Mouse (Mus musculus) myocyte (in vitro differentiated cells): ENCODE data around the gene Samsn1. TPM values are rescaled to one million over a fixed set of nuclear protein-coding genes. Genes with fewer than 3 reads are reported as not detected.

ENCODE experiments used
- H3K27me3 ChIP-seq: one replicate; pipeline ENCODE4 v1.6.1; 2011; ENCODE audit not compliant: control insufficient read depth, insufficient read depth, insufficient read length
- H3K36me3 ChIP-seq: one replicate; pipeline ENCODE4 v1.6.1; 2011; ENCODE audit not compliant: control insufficient read depth, insufficient read depth
- H3K4me2 ChIP-seq: one replicate; pipeline ENCODE4 v1.6.1; 2011; ENCODE audit warnings: low read depth, control low read depth
- H3K4me3 ChIP-seq: one replicate; pipeline ENCODE4 v1.5.1; 2011; ENCODE audit warnings: mild to moderate bottlenecking, control low read depth, moderate library complexity
- H3K79me2 ChIP-seq: one replicate; pipeline ENCODE4 v1.6.1; 2011; ENCODE audit not compliant: control insufficient read depth, insufficient read depth
- H3ac ChIP-seq: one replicate; pipeline ENCODE4 v1.6.1; 2011; ENCODE audit not compliant: control insufficient read depth, insufficient read length
- CEBPB ChIP-seq: IDR thresholded peaks from 2 replicates; pipeline ENCODE4 v1.6.1; 2011; ENCODE audit warnings: mild to moderate bottlenecking, moderate library complexity; ENCODE audit not compliant: poor library complexity, insufficient read depth, severe bottlenecking
- E2F4 ChIP-seq: IDR thresholded peaks from one replicate; pipeline ENCODE4 v1.6.1; 2011; ENCODE audit warnings: mild to moderate bottlenecking, control low read depth, moderate library complexity; ENCODE audit not compliant: insufficient read depth
- MAX ChIP-seq: IDR thresholded peaks from one replicate; pipeline ENCODE4 v1.6.1; 2011; ENCODE audit warnings: low read depth, mild to moderate bottlenecking, control low read depth
- MYOD1 ChIP-seq, 3 experiments: IDR thresholded peaks; one replicate each; pipeline ENCODE4 v1.6.1; 2011; ENCODE audit warnings: control low read depth in 2 of 3, low read depth in 2 of 3, mild to moderate bottlenecking in 2 of 3, moderate library complexity in 1 of 3; ENCODE audit not compliant: insufficient read length in 2 of 3, control insufficient read depth in 1 of 3
- MYOG ChIP-seq, 3 experiments: IDR thresholded peaks; one replicate each; pipeline ENCODE4 v1.6.1; 2011; ENCODE audit warnings: control low read depth in 2 of 3, low read depth in 2 of 3, mild to moderate bottlenecking in 2 of 3; ENCODE audit not compliant: insufficient read length in 2 of 3, control insufficient read depth in 1 of 3, insufficient read depth in 1 of 3
- POLR2A ChIP-seq: IDR thresholded peaks from one replicate; pipeline ENCODE4 v1.6.1; 2011; ENCODE audit warnings: low read depth, mild to moderate bottlenecking, control low read depth, moderate library complexity; ENCODE audit not compliant: insufficient read length
- POLR2AphosphoS2 ChIP-seq: IDR thresholded peaks from one replicate; pipeline ENCODE4 v1.6.1; 2011; ENCODE audit warnings: low read depth, control low read depth; ENCODE audit not compliant: insufficient read length
- REST ChIP-seq: IDR thresholded peaks from one replicate; pipeline ENCODE4 v1.6.1; 2011; ENCODE audit warnings: mild to moderate bottlenecking, control low read depth, moderate library complexity; ENCODE audit not compliant: insufficient read depth, insufficient read length
- SRF ChIP-seq: IDR thresholded peaks from one replicate; pipeline ENCODE4 v1.6.1; 2011; ENCODE audit warnings: low read depth; ENCODE audit not compliant: control insufficient read depth, insufficient read length
- TCF12 ChIP-seq: IDR thresholded peaks from one replicate; pipeline ENCODE4 v1.6.1; 2011; ENCODE audit warnings: mild to moderate bottlenecking, control low read depth; ENCODE audit not compliant: poor library complexity, insufficient read depth, severe bottlenecking
- TCF3 ChIP-seq: IDR thresholded peaks from one replicate; pipeline ENCODE4 v1.6.1; 2011; ENCODE audit warnings: low read depth, control low read depth; ENCODE audit not compliant: insufficient read length
- USF1 ChIP-seq: IDR thresholded peaks from one replicate; pipeline ENCODE4 v1.6.1; 2011; ENCODE audit warnings: low read depth, mild to moderate bottlenecking, control low read depth, moderate library complexity
- polyA plus RNA-seq: library from polyadenylated mRNA; unstranded; fragments of >200 nt; fragmentation: generic; extraction: Trizol; gene quantifications from one replicate; pipeline ENCODE4 v1.2.1, GENCODE M21; 2012; ENCODE audit warnings: missing spikeins

The Samsn1 gene
- polyA plus RNA-seq, 1 experiment, result 0.02 TPM

- TF ChIP-seq TCF12 (no peak), POLR2A (no peak), E2F4 (no peak), SRF (no peak), MYOG (IDR thresholded peaks at IDR 0.05; ENCODE audit: control insufficient read depth in 1 of 3, insufficient read depth in 1 of 3, insufficient read length in 2 of 3, low read depth in 2 of 3) (no peak), MYOD1 (IDR thresholded peaks at IDR 0.05; ENCODE audit: control insufficient read depth in 1 of 3, insufficient read length in 2 of 3, low read depth in 2 of 3) (no peak), REST (no peak), USF1 (no peak), POLR2AphosphoS2 (no peak), MAX (no peak), CEBPB (no peak), TCF3 (no peak)
- H3ac ChIP-seq, result no peak overlapping the region
- H3K4me3 ChIP-seq, result no peak overlapping the region
- no peaks in the 10 kb centered on the region for H3K36me3 ChIP-seq
- H3K79me2 ChIP-seq, result no peaks in the 10 kb centered on the region
- no peaks in the 10 kb centered on the region for H3K27me3 ChIP-seq
- no peak overlapping the region for H3K4me2 ChIP-seq
Measured at GRCm38 (mm10) chr16:75983831-75984230, 38.2 kb downstream of the Samsn1 start.

- Histone ChIP-seq H3K4me2 (no peak overlapping the region), H3ac (no peak overlapping the region), H3K27me3 (no peaks in the 10 kb centered on the region), H3K4me3 (no peak overlapping the region), H3K79me2 (no peaks in the 10 kb centered on the region), H3K36me3 (no peaks in the 10 kb centered on the region)
- TF ChIP-seq POLR2A, result no peak
- TF ChIP-seq E2F4, result no peak
- TF ChIP-seq SRF, result no peak
- TF ChIP-seq TCF3, result no peak
- no peak for TF ChIP-seq TCF12
- TF ChIP-seq MYOD1 (IDR thresholded peaks at IDR 0.05; ENCODE audit: control insufficient read depth in 1 of 3, insufficient read length in 2 of 3, low read depth in 2 of 3), result no peak
- TF ChIP-seq CEBPB, result no peak
- TF ChIP-seq POLR2AphosphoS2, result no peak
- TF ChIP-seq REST, result no peak
- no peak for TF ChIP-seq MAX
- no peak for TF ChIP-seq USF1
- TF ChIP-seq MYOG (IDR thresholded peaks at IDR 0.05; ENCODE audit: control insufficient read depth in 1 of 3, insufficient read depth in 1 of 3, insufficient read length in 2 of 3, low read depth in 2 of 3), result no peak
Measured at GRCm38 (mm10) chr16:75979381-75979780, 42.7 kb downstream of the Samsn1 start.

GRCm38 (mm10) chr16:75977798-75978197 lies 44.3 kb downstream of the Samsn1 start:
- H3K79me2 ChIP-seq, result no peaks in the 10 kb centered on the region
- H3K4me3 ChIP-seq, result no peak overlapping the region

GRCm38 (mm10) chr16:75975682-75976332 lies 46.3 kb downstream of the Samsn1 start:
- Histone ChIP-seq H3ac (no peak overlapping the region), H3K4me2 (no peak overlapping the region), H3K36me3 (no peaks in the 10 kb centered on the region), H3K79me2 (no peaks in the 10 kb centered on the region), H3K27me3 (no peaks in the 10 kb centered on the region), H3K4me3 (no peak overlapping the region)
- TF ChIP-seq TCF3 (no peak), CEBPB (no peak), TCF12 (no peak), E2F4 (no peak), MYOG (IDR thresholded peaks at IDR 0.05; ENCODE audit: control insufficient read depth in 1 of 3, insufficient read depth in 1 of 3, insufficient read length in 2 of 3, low read depth in 2 of 3) (no peak), MAX (no peak), MYOD1 (IDR thresholded peaks at IDR 0.05; ENCODE audit: control insufficient read depth in 1 of 3, insufficient read length in 2 of 3, low read depth in 2 of 3) (no peak), SRF (no peak), USF1 (no peak), POLR2A (no peak), REST (no peak), POLR2AphosphoS2 (no peak)

More at GRCm38 (mm10) chr16:75977798-75978197, 44.3 kb downstream of the Samsn1 start:
- Histone ChIP-seq H3K4me2 (no peak overlapping the region), H3K36me3 (no peaks in the 10 kb centered on the region), H3K27me3 (no peaks in the 10 kb centered on the region), H3ac (no peak overlapping the region)
- TF ChIP-seq POLR2A (no peak), MYOD1 (IDR thresholded peaks at IDR 0.05; ENCODE audit: control insufficient read depth in 1 of 3, insufficient read length in 2 of 3, low read depth in 2 of 3) (no peak), E2F4 (no peak), POLR2AphosphoS2 (no peak), REST (no peak), MYOG (IDR thresholded peaks at IDR 0.05; ENCODE audit: control insufficient read depth in 1 of 3, insufficient read depth in 1 of 3, insufficient read length in 2 of 3, low read depth in 2 of 3) (no peak), CEBPB (no peak), USF1 (no peak), MAX (no peak), SRF (no peak), TCF12 (no peak), TCF3 (no peak)
